Mouse (Mus musculus) G1E (cell line): ENCODE measurements around the gene Gpr179. TPM values are rescaled to one million over a fixed set of nuclear protein-coding genes. Genes with fewer than 3 reads are reported as not detected.
"Not testable (repeated sequence)": the region's sequence is repeated elsewhere in the genome, so short reads cannot be mapped to it uniquely, and the experiment has no call there.

Source experiments
- ATAC-seq: 2 replicates; pipeline ENCODE4 v1.8.0; 2016; ENCODE audit warnings: mild to moderate bottlenecking; ENCODE audit not compliant: insufficient number of reproducible peaks, poor library complexity, low FRiP score, severe bottlenecking; ENCODE audit errors: extremely low read depth
- DNase-seq: peaks from one replicate; pipeline ENCODE4 v3.0.0; 2012; ENCODE audit warnings: low spot score
- H3K27me3 ChIP-seq: 2 replicates; pipeline ENCODE4 v1.6.1; 2012; ENCODE audit warnings: mild to moderate bottlenecking, low read length, inconsistent platforms; ENCODE audit not compliant: insufficient read depth
- H3K36me3 ChIP-seq: replicated peaks from 2 replicates; pipeline ENCODE3; 2012; ENCODE audit warnings: mild to moderate bottlenecking, inconsistent platforms
- H3K4me1 ChIP-seq: 2 replicates; pipeline ENCODE4 v1.6.1; 2012; ENCODE audit warnings: low read depth, low read length, inconsistent platforms, mixed read lengths; ENCODE audit not compliant: insufficient read depth
- H3K4me3 ChIP-seq: 2 replicates; pipeline ENCODE4 v1.5.1; 2012; ENCODE audit warnings: low read depth, mild to moderate bottlenecking, inconsistent platforms, low read length, moderate library complexity, mixed read lengths
- H3K9me3 ChIP-seq: replicated peaks from 2 replicates; pipeline ENCODE4 v1.6.1; 2012; ENCODE audit warnings: inconsistent platforms
- CTCF ChIP-seq: IDR thresholded peaks from 2 replicates; pipeline ENCODE4 v1.5.1; 2012; ENCODE audit warnings: low read depth, low read length, inconsistent platforms, mixed read lengths
- GATA1 ChIP-seq: IDR thresholded peaks from 2 replicates; pipeline ENCODE4 v1.6.1; 2012; ENCODE audit warnings: borderline replicate concordance, low read length, inconsistent platforms, mixed read lengths
- GATA2 ChIP-seq: IDR thresholded peaks from 2 replicates; pipeline ENCODE4 v1.6.1; 2012; ENCODE audit warnings: low read depth, low read length, inconsistent platforms, borderline replicate concordance
- POLR2AphosphoS5 ChIP-seq: IDR thresholded peaks from 2 replicates; pipeline ENCODE4 v1.6.1; 2012; ENCODE audit warnings: low read depth, low read length, inconsistent platforms; ENCODE audit not compliant: insufficient replicate concordance
- TAL1 ChIP-seq: conservative IDR thresholded peaks from 2 replicates; pipeline ENCODE4 v1.6.1; 2012; ENCODE audit warnings: low read depth, low read length, inconsistent platforms, mixed read lengths
- polyA plus RNA-seq: library from polyadenylated mRNA; stranded (reverse); fragments of >175 nt; gene quantifications from 2 replicates; pipeline ENCODE4 v1.2.3, GENCODE M21; 2012
- total RNA-seq, 2 experiments: library from RNA; stranded (forward) in 1 of 2; stranded (reverse) in 1 of 2; fragments of 200-1000 nt in 1 of 2; fragments of >200 nt in 1 of 2; fragmentation: Nextera tagmentation in 1 of 2; gene quantifications; 2 replicates each; pipeline ENCODE4 v1.2.3; 2014 to 2017

Gene Gpr179
- total and polyA plus RNA-seq, 3 experiments = 0.01 to 0.11 TPM; not detected in 1

GRCm38 (mm10) chr11:97361948-97362648 lies 10.2 kb upstream of the Gpr179 start, which contains the start of gene Socs7:
Socs7 (plus strand) TSS chr11:97362551.
- Histone ChIP-seq H3K4me1 (peaks cover 33% of the 10 kb centered on the region), H3K9me3 (no peaks in the 10 kb centered on the region), H3K36me3 (peaks cover 12% of the 10 kb centered on the region), H3K27me3 (no peaks in the 10 kb centered on the region), H3K4me3 (peak within 1 kb of the TSS; percentile 91)
- TF ChIP-seq TAL1 = no peak
- no peak for TF ChIP-seq GATA2
- no peak for TF ChIP-seq POLR2AphosphoS5
- no peak for TF ChIP-seq CTCF
- TF ChIP-seq GATA1 = no peak
- peak; percentile 84 for ATAC-seq
- DNase-seq = peak; percentile 81

- TF ChIP-seq CTCF = peak; percentile 48; the same call in 1 of the 2 replicates
- ATAC-seq, H3K36me3 ChIP-seq: not testable (repeated sequence)
These were observed 5.8 kb upstream of the Gpr179 start for GRCm38 (mm10) chr11:97357663-97358062.

GRCm38 (mm10) chr11:97355247-97355646 lies 3.4 kb upstream of the Gpr179 start:
- Histone ChIP-seq H3K4me3 (no peak overlapping the region), H3K4me1 (peaks cover 16% of the 10 kb centered on the region), H3K27me3 (peaks cover 49% of the 10 kb centered on the region), H3K36me3 (no peaks in the 10 kb centered on the region), H3K9me3 (no peaks in the 10 kb centered on the region)
- no peak for ATAC-seq
- DNase-seq = no peak
- no peak for TF ChIP-seq POLR2AphosphoS5
- no peak for TF ChIP-seq CTCF

More at GRCm38 (mm10) chr11:97357663-97358062, 5.8 kb upstream of the Gpr179 start:
- peaks cover 34% of the 10 kb centered on the region for H3K27me3 ChIP-seq
- H3K4me3 ChIP-seq, H3K9me3 ChIP-seq, DNase-seq: not testable (repeated sequence)
- H3K4me1 ChIP-seq = peaks cover 19% of the 10 kb centered on the region

- Histone ChIP-seq H3K27me3 (peaks cover 54% of the 10 kb centered on the region), H3K4me3 (no peak overlapping the region), H3K36me3 (no peaks in the 10 kb centered on the region), H3K9me3 (no peaks in the 10 kb centered on the region), H3K4me1 (peaks cover 22% of the 10 kb centered on the region)
- DNase-seq (no peak), ATAC-seq (no peak)
- TF ChIP-seq POLR2AphosphoS5 (no peak), TAL1 (no peak), CTCF (no peak), GATA1 (no peak), GATA2 (no peak)
These were observed 2.8 kb upstream of the Gpr179 start for GRCm38 (mm10) chr11:97354646-97355045.

- Histone ChIP-seq H3K4me3 (no peak overlapping the region), H3K9me3 (no peaks in the 10 kb centered on the region), H3K4me1 (peaks cover 25% of the 10 kb centered on the region), H3K27me3 (peaks cover 69% of the 10 kb centered on the region), H3K36me3 (no peaks in the 10 kb centered on the region)
- no peak for TF ChIP-seq POLR2AphosphoS5
- no peak for TF ChIP-seq GATA2
- TF ChIP-seq TAL1 = no peak
- no peak for TF ChIP-seq CTCF
- no peak for DNase-seq
- ATAC-seq = no peak
These were observed 1.2 kb upstream of the Gpr179 start for GRCm38 (mm10) chr11:97352935-97353597.

- Histone ChIP-seq H3K36me3 (no peaks in the 10 kb centered on the region), H3K27me3 (peaks cover 78% of the 10 kb centered on the region), H3K9me3 (no peaks in the 10 kb centered on the region), H3K4me3 (no peak overlapping the region), H3K4me1 (peaks cover 22% of the 10 kb centered on the region)
- no peak for DNase-seq
- no peak for ATAC-seq
- TF ChIP-seq GATA1 (no peak), CTCF (no peak), GATA2 (no peak), POLR2AphosphoS5 (no peak), TAL1 (no peak)
These were observed 1.8 kb downstream of the Gpr179 start for GRCm38 (mm10) chr11:97350035-97350434.
